Mouse (Mus musculus) spleen, postnatal 0 days (tissue): Measurements from ENCODE around the gene Mettl6. TPM values are rescaled to one million over a fixed set of nuclear protein-coding genes. Genes with fewer than 3 reads are reported as not detected.

Experiments
- polyA plus RNA-seq: library from polyadenylated mRNA; unstranded; fragments of >200 nt; fragmentation: Nextera tagmentation; extraction: Ambion mirVana; gene quantifications from 2 replicates; pipeline ENCODE4 v1.2.1, GENCODE M21; 2015

The Mettl6 gene
- 42.0 and 50.2 TPM in 2 replicates for polyA plus RNA-seq

DNA sequence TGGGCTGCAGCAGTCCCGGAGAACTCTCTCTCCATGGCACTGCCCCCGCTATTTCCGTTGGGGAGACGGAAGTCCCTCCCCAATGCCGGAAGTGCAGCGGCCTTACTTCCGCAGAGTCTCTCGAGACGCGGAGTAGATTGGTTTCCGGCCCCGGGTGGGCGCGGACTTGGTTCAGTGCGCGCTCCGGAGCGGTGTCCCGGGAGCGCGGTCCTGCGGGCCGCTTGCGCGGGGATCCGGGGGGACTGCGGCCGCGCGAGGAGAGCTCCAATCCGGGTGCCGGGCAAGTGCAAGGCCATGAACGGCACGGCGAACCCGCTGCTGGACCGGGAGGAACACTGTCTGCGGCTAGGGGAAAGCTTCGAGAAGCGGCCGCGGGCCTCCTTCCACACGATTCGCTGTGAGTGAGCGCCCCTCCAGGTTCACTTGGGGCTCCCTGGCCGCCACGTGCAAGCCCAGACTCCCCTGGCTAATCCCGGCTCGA is at the start of gene Mettl6:
Gene Mettl6 (minus strand): TSS at position 66 of the 481 bp plus-strand sequence.

DNA sequence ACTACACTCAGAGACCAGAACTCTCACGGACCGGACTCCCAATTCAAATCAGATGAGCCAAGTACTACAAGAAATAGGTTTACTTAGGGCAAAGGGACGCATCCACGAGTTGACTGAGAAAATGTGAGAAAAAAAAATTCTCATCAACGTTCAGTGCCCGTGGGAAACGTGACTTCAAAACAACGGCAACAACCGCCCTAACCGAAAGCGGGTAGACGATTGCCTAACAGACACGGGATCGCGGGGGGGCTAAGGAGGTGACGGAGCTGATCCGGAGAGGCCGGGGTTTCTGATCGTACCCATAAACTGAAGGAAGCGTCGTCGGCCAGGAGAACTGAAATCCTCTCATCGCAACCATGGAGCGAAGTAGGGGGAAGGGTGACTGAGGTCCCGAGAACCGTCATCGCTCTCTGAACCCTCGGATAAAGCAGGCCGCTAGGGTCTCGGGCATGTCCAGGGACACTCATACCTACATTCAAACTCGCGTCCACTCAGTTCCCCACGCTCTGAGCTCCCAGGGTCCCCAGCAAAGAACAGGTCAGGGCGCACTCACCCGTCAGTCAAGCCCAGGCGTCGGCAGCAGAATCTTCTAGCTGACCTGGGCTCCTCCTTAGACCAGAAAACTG is 378 bp downstream of the Mettl6 start, which contains the start of gene Eaf1:
Gene Eaf1 (plus strand): TSS at position 51 of the 626 bp plus-strand sequence.

DNA sequence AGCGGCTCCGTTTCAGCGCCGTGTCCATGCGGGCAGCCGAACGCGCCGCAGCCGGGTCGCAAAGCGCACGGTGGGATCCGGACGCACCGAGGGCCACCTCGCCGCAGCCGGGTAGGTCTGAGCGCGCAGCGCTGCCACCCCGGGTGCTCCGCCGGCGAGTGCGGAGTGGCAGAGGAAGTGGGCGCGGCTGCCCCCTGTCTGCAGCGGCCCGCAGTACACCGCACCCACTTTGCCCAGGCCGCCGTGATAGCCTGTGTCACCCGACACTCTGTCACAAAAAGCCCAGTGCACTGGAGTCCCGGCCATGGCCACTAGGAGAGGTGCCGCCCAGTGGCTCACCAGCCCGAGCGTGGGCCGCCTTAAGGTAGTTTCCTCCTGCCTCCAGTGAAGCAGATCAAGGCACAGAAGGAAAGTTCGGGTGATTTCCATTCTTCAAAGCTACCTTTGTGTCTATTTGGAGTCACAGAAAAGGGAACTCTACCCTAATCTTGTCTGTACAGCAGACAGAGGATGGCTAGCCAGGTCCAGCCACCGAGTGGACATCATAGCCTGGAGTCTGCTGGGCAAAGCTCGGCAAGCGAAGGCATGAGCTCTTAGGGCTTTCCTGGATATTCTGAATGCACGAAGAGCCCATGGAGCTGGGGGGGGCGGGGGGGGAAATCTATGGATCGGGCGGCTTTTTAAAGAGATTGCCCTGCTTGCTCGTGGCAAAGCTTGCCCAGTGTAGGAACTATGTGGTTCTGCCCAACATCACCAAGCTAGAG is 58.7 kb downstream of the Mettl6 start, which contains the start of gene Sh3bp5:
Gene Sh3bp5 (minus strand): TSS at position 149 of the 764 bp plus-strand sequence.

Other genes with a start within 250 kb of the Mettl6 start
- gene Phf7, start 243.7 kb downstream of the Mettl6 start, polyA plus RNA-seq, result 12.9 TPM in 2 replicates
- gene Bap1, start 243.6 kb downstream of the Mettl6 start, polyA plus RNA-seq, result 36.9 TPM in 2 replicates
- 0.50 and 0.70 TPM in 2 replicates for gene Dnah1, start 171.1 kb downstream of the Mettl6 start, polyA plus RNA-seq
- 17.7 and 20.7 TPM in 2 replicates for gene Capn7, start 158.4 kb downstream of the Mettl6 start, polyA plus RNA-seq
- gene Sh3bp5, start 59.0 kb downstream of the Mettl6 start, polyA plus RNA-seq, result 20.2 and 31.5 TPM in 2 replicates
- gene Eaf1, start 641 bp downstream of the Mettl6 start, polyA plus RNA-seq, result 19.8 and 20.8 TPM in 2 replicates
- 0.34 and 0.97 TPM in 2 replicates for gene Colq, start 96.3 kb upstream of the Mettl6 start, polyA plus RNA-seq
- 0.12 TPM in 1 of 2 replicates, not detected in the other for gene Gm49387, start 145.8 kb upstream of the Mettl6 start, polyA plus RNA-seq
- gene Btd, start 146.0 kb upstream of the Mettl6 start, polyA plus RNA-seq, result 9.9 and 12.0 TPM in 2 replicates
- 15.0 and 15.1 TPM in 2 replicates for gene Hacl1, start 146.2 kb upstream of the Mettl6 start, polyA plus RNA-seq